Mouse (Mus musculus): ENCODE measurements around the gene Casq1. TPM values are rescaled to one million over a fixed set of nuclear protein-coding genes. Genes with fewer than 3 reads are reported as not detected.
"Not testable (repeated sequence)": the region's sequence is repeated elsewhere in the genome, so short reads cannot be mapped to it uniquely, and the experiment has no call there.

Gene Casq1
- total RNA-seq (2021), result 1,000 to 10,000 TPM; 4,961 to 5,359 TPM
- long read RNA-seq, experiment 1, transcript Casq1-202 (5 exons, 990 nt), result minor isoform, 5 of 9,462 reads
- long read RNA-seq, experiment 1, transcript Casq1-201 (11 exons, 1,847 nt), result major isoform, 8,981 of 9,462 reads
- long read RNA-seq, experiment 1, partial matches to known transcripts, result 134 of 9,462 reads
- long read RNA-seq, experiment 1, other reads (novel, unspliced or antisense), result 342 of 9,462 reads
- long read RNA-seq, experiment 2, transcript Casq1-202 (5 exons, 990 nt), result minor isoform, 7 of 10,032 reads
- long read RNA-seq, experiment 2, transcript Casq1-201 (11 exons, 1,847 nt), result major isoform, 9,457 of 10,032 reads
- long read RNA-seq, experiment 2, partial matches to known transcripts, result 131 of 10,032 reads
- long read RNA-seq, experiment 2, other reads (novel, unspliced or antisense), result 437 of 10,032 reads

- peak; percentile 51 for DNase-seq
These were observed at the start of gene Casq1 for GRCm38 (mm10) chr1:172219451-172220406. Casq1 (minus strand) TSS chr1:172219868.

DNA sequence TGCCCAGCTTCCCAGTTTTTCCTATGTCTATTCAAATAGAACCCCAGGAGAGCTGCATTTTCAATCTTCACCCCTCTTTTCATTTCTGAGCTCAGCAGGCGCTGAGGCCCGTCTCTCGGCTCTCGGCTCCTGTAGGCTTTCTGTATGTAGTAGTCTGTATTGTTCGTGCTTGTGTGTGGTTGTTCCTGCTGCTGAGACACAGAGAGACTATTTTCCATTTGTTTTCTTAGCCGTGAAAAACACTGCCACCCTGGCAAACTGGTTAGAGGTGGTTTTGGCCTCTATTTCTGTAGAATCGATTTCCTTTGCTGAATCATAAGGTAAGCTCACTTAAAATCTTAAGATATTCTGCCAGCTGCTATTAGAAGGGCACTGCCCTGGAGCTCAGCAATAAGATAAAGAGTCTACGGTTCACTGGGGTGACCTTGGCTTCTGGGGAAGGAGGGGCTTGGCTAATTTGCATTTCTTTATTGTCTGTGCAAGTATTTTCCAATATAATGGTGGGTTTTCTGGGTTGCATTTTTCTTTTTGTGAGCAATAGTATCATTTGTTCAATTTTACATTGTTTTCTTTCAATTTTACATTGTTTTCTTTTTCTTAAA, 41.9 kb upstream of the Casq1 start, which contains the start of gene Igsf8:
Igsf8 (plus strand) TSS at position 165 of the 602 bp plus-strand sequence.
- DNase-seq, result no peak

DNA sequence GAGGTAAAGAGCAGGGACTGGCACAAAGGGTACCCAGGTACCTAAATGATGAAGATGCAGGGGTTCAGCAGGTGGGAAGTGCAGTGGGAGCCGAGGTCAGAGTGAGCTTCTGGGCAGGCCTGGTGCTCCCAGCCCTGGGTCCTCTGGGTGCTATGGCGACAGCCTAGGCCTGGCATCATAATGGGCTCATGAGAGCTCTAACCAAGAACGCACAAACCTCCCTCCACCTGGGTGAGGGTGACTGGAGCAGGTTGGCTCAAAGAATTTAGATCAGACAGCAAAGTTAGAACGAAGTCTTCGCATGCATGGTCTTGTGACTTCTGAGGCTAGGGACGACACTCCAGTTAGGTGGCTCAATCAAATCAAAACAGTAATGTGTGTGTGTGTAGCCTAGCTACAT, 38.6 kb upstream of the Casq1 start, which contains the start of gene Atp1a4:
Atp1a4 (minus strand) TSS at position 101 of the 400 bp plus-strand sequence.
- DNase-seq, result no peak

DNA sequence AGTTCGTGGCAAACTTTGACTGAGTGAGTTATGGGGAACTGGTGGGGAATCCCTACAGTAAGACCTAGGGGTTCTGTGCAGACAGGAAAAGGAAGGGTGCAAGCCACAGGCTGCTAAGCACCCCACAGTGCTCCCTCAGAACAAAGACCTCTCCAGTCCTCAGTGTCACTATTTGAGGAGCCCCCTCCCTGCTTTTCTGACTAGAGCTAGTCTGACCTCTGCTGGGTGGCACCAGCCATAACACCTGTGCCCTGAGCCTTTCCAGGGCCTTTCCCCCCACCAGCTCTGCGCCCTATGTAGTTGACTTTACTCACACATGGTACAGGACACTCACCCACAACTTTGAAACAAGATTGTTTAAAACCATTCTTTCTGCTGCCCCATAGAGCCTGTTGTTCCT, 28.0 kb upstream of the Casq1 start:
- peak; percentile 29 for DNase-seq

DNA sequence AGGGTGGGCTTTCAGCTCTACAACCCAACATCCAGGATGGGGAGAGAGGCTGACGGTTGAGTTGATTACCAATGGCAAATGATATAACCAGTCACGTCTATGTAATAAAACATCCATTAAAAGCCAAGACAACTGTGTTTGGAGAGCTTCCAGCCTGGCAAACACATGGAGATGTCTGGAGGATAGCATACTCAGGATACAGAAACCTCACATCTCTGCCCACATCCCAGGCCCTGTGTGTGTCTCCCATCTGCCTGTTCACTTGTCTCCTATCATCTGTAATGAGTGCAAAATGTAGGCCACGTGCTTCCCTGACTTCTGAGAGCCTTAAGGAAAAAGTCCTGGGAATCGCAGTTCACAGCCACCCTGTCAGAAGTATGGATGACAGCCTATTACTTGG, 27.5 kb upstream of the Casq1 start:
- DNase-seq, result no peak

GRCm38 (mm10) chr1:172244645-172245044, 25.0 kb upstream of the Casq1 start:
- not testable (repeated sequence) for DNase-seq

DNA sequence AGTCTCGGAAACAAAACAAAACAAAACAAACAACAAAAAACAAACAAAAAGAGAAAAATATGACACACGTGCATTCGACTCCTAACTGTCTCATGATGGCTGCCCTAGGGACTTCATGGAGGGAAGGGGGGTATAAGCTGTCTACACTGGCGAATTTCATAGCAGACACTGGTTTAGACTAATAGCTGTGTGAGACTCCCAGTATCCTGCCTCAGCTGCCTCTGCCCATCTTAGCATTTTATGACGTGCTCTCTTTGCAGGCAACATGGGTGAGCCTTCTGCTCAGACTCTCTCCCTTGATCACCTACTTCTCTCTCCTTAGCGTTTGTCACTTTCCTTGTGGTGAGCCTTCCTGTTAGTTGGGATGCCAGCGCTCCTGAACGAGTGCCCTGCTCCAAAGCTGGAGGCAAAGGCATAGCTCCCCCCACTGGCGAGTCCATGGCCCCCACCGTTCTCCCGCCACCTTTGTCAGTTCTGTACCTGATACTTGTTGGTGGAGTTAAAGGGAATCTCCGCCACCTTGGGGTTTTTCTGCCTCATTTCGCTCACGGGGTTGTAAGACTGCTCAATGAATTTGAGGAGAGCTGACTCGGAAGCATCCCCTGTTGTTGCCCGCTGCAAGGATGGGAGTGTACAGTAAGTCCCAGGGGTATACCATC, 24.0 kb upstream of the Casq1 start:
- peak; percentile 65 for DNase-seq

DNA sequence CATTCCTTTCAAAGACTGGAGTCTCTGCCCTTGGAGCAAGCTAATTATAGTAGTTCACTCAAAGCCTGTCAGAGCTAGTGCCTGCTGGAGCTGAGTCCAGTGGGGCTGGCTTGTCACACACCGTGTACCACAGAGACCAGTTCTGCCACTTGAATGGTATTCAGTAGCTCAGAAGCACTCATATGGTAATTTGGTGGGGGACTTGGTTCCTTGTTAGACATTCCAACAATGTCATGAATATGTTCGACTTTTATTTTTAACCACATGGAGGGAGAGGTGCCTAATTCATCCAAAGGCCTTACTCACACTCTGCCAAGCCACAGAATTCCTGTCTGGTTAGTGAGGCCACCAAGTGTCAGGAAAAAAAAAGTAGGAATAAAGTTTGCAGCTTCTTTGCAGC, 22.7 kb upstream of the Casq1 start:
- DNase-seq, result peak; percentile 30

DNA sequence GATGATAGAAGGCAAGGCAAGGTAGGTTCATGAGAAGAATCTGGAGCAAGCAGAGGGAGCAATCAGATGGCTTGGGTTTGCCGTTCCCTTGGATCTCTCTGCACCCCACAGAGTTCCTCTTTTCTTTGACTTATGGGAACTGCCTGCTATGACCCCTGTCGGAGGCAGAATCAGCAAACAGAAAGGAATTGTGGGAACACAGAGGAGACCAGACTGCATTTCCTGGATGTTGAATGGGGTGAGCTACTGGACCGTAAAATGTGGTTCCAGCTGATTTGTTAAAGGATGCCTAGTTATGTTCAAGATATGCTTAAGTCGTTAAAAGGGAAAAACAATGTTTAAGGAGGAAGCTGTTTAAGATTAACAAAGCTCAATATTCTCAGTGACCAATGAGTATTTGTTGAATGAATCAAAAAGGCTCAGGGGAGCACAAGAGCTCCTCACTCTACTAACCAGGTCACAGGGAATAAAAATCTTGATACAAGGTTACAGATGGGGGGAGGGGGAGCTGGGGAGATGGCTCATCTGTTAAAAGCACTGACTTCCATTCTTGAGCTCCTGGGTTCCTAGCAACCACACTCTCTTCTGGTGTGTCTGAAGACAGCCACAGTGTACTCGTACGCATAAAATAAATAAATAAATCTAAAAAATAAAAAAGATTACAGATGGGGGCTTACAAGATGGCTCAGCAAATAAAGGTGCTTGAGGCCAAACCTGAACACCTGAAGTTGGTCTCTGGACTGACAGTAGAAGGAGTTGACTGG, 21.5 kb upstream of the Casq1 start:
- DNase-seq, result no peak

- no peak for DNase-seq
These were observed 9.5 kb upstream of the Casq1 start for GRCm38 (mm10) chr1:172229215-172229614.

DNA sequence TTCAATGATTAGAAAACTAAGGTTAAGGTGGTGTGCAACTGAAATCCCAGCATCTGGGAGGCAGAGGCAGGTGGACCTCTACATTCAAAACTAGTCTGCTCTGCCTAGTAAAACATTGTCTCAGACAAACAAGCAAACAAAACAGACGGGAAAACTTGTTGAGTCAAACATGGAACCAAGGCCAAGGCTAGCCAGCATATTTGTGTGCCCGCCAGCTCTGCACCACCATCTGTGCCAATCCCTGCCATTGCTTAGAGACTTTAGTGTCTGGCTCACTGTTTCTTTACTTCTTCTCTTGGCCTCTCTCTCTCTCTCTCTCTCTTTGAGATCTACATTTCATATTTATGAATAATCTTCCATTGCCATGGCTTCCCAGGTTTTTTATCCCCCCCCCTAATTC, 8.5 kb upstream of the Casq1 start:
- DNase-seq, result no peak

DNA sequence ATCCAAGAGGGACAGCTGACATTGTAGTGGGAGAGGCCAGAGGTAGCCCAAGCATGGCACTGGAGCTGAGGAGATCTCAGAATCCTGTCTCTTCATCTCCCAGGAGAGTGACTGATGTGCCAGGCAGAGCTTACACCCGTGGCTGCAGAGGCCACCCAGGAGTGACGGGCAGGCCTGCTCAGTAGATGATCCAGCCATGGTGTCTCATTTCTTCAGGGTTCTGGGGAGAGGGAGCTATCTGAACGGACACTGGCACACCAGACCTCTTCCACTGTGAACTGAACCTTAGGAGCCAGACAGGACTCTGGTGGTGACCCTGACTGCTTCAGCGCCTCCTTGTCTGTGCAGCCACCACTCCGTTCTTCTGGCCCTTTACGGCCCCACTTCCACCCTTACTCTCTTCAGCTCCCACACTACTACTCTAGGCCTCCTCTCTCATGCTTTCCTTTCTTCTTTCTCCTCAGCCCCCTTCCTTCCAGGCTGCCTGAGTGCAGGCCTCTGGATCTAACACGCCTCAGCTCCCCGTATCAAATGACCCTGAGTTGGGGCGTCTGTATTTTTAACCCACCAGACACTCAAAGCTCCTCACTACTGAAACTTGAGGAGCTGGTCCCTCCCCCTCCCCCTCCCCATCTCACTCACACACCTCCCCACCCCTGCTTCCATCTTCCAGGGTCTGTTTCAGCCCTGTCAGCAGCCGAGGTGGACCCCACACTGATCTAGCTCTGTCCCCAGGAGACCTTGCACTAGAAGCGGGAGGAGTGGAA, 1.8 kb upstream of the Casq1 start:
- DNase-seq, result peak; percentile 44

GRCm38 (mm10) chr1:172220414-172220813, 746 bp upstream of the Casq1 start:
- DNase-seq, result peak; percentile 76

DNA sequence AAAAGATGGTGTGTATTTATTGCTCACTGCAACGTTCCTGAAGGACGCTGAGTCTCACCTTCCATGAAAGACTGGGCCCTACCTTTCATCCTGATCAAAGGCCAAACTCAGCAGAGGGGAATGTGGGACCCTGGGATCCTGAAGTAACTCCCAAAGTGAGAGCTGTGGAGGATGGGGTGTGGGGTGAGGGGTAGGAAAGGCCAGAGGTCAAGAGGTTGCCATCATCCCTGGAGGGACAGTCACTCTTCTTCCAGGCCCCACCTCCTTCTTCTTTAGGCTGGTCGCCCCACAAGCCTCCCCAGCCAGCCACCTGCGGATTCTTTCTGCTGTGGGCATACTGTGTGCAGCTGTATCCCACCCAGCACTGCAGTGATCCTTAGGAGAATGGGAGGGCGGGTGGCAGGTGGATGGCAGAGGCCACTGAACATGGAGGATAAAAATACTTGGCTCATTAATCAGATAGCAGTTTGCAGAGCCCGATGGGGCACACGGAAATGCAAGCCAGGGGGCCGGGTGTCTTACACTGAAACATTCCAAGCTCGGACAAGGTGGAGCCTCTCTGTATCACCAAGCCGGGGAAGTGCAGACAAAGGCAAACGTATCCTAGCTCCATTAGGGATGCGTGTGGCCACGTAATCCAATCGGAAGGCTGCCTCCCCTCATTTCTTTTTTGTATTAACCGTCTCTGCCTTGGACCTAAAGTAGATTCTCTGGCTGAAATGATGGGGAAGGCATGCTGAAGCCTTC, 1.3 kb downstream of the Casq1 start:
- peak; percentile 34 for DNase-seq

DNA sequence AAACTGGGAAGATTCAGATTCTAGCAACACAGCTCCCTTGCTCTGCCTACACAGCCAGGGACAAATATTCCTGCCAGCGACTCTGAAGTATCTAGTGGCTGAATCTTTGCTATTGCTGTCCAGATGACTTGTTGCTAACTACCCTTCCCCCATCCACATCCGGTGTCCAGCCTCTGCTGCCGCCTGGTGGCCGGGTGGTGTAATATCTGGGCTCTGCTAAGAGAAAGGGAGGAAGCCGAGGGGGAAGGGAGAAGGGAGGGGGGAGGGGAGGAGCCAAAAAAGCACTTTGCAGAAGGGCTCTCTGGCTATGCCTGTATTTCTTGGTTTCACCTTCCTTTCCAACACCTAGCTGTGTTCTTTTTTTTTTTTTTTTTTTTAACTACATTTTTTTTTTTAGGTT, 2.5 kb downstream of the Casq1 start:
- DNase-seq, result peak; percentile 94

GRCm38 (mm10) chr1:172214748-172215147, 4.9 kb downstream of the Casq1 start:
- peak; percentile 67 for DNase-seq

DNA sequence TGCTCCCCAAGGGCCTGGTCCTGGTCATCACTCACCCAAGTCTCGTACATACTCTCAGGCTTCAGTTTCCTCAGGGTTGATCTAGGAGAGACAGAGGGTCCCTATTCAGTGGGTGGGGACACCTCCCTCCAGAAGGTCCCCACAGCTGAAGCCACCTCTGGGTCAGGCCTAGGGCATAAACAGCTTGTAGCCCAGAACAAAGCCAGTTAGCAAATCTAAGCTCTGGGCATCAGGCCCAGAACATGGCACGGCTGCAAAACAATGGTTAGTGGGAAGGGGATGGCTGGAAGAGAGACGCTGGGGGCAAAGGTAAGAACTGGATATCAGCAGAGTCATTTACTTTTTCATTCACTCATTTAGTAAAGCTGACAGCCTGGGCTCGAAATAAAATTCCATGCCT, 5.9 kb downstream of the Casq1 start:
- no peak for DNase-seq

DNA sequence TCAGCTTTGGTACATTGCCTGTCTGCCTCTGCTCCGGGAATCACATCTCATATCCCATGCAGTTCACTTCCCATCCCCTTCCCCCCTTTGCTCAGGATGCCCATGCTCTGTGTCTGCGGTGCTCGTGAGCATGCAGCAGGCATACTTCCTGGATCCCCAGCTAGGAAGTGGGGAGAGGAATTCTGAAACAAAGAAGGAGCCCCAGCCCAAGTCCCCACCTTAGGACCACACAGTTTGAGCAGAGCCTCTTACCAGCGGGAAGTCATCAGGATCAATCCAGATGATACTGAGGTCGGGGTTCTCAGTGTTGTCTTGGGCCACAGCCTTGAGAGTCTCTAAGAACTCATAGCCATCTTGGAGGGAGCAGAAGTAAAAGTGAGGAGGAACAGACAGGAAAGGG, 6.9 kb downstream of the Casq1 start:
- no peak for DNase-seq

- DNase-seq, result no peak
These were observed 12.5 kb downstream of the Casq1 start for GRCm38 (mm10) chr1:172207111-172207584.

All from gastrocnemius, postnatal 10 days (tissue).